Mouse (Mus musculus) T-cell, adult 2 months (primary cell): ENCODE measurements around the gene Tnnt2.

Source experiments
- DNase-seq: peaks from one replicate; pipeline ENCODE4 v3.0.0; 2022; ENCODE audit warnings: low spot score

Tnnt2 gene

GRCm38 (mm10) chr1:135818481-135819086 lies 17.6 kb upstream of the Tnnt2 start, which contains the start of gene Lad1:
Gene Lad1, plus strand, starts transcription at chr1:135818598.
- DNase-seq = peak; percentile 20

GRCm38 (mm10) chr1:135820071-135820470 lies 16.1 kb upstream of the Tnnt2 start:
- no peak for DNase-seq

- no peak for DNase-seq
Observed at GRCm38 (mm10) chr1:135820736-135821364, 15.3 kb upstream of the Tnnt2 start.

GRCm38 (mm10) chr1:135821780-135822179 lies 14.4 kb upstream of the Tnnt2 start:
- no peak for DNase-seq

GRCm38 (mm10) chr1:135828918-135829317 lies 7.2 kb upstream of the Tnnt2 start:
- DNase-seq = peak; percentile 60

- DNase-seq = no peak
Observed at GRCm38 (mm10) chr1:135834206-135834859, 1.8 kb upstream of the Tnnt2 start.

GRCm38 (mm10) chr1:135834983-135835382 lies 1.2 kb upstream of the Tnnt2 start:
- no peak for DNase-seq

GRCm38 (mm10) chr1:135838626-135839025 lies 2.5 kb downstream of the Tnnt2 start:
- no peak for DNase-seq

- DNase-seq = no peak
Observed at GRCm38 (mm10) chr1:135839065-135839464, 2.9 kb downstream of the Tnnt2 start.

GRCm38 (mm10) chr1:135840675-135841395 lies 4.7 kb downstream of the Tnnt2 start:
- DNase-seq = no peak

- DNase-seq = no peak
Observed at GRCm38 (mm10) chr1:135843519-135844262, 7.5 kb downstream of the Tnnt2 start.

GRCm38 (mm10) chr1:135844481-135844880 lies 8.3 kb downstream of the Tnnt2 start:
- DNase-seq = no peak

GRCm38 (mm10) chr1:135846632-135847031 lies 10.5 kb downstream of the Tnnt2 start:
- no peak for DNase-seq

- peak; percentile 18 for DNase-seq
Observed at GRCm38 (mm10) chr1:135847139-135847562, 11.0 kb downstream of the Tnnt2 start.

- no peak for DNase-seq
Observed at GRCm38 (mm10) chr1:135847611-135848351, 11.6 kb downstream of the Tnnt2 start.

- DNase-seq = no peak
Observed at GRCm38 (mm10) chr1:135850722-135851512, 14.8 kb downstream of the Tnnt2 start.

GRCm38 (mm10) chr1:135852044-135852756 lies 16.0 kb downstream of the Tnnt2 start:
- no peak for DNase-seq

GRCm38 (mm10) chr1:135853200-135853599 lies 17.0 kb downstream of the Tnnt2 start:
- DNase-seq = no peak

GRCm38 (mm10) chr1:135854591-135855343 lies 18.6 kb downstream of the Tnnt2 start:
- no peak for DNase-seq
